Mouse (Mus musculus) urinary bladder, postnatal 25 days (tissue): Measurements from ENCODE around the gene Vapb.
"Not testable (repeated sequence)": the region's sequence is repeated elsewhere in the genome, so short reads cannot be mapped to it uniquely, and the experiment has no call there.

Experiments used
- DNase-seq: peaks from one replicate; pipeline ENCODE4 v3.0.0; 2022; ENCODE audit warnings: low spot score

The Vapb gene

DNA sequence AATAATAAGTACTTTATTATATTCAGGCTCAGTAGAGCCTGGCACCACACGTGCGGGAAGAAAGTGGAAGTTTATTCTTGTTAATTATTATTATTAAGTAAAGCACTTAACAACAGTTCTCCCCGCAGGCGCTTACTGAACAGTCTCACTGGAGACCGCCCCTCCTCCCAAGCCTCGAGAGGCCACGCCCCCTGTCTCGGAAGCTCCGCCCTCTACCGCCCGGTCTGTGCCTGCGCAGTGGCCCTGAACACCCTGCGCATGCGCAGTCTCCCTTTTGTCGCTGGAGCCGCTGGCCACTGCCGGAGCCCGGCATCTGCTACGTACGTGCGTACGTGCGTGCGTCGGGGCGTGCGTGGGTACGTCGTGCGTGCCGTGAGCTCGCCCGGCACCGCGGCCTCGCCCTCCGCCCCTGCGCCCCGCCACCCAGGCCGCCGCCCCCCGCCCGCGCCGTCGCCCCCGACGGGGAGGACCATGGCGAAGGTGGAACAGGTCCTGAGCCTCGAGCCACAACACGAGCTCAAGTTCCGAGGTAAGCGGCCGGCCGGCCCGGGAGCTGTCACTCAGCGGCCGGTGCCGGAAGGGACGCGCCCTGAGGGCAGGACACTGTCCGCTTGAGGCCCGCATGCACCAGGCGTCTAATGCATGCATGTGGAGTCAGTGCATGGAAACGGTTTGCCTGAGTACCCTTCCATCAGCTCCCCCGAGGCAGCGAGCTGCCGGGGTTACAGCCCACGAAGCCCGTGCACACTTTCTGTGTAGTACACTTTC lies at the start of gene Vapb:
Gene Vapb (plus strand): TSS at position 290 of the 768 bp plus-strand sequence.
- DNase-seq = peak; percentile 100

DNA sequence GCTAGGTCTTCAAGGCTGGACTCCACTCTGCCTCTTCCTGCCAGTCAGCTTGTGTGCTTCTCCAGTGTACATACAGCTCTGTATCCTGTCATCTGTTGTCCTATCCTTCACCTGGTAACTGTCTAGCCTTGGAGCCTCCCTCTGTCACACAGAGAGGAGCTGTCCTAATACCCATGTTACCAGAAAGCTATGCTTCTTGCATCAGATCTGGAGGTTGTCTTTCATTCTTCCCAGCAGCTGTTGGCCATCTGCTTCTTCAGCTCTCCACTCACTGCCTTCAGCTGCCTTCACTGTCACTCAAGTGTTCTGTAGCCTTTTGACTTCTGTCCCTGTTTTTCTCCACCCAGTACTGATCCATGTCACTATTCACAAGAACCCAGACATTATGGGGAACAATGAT lies 47.5 kb upstream of the Vapb start:
- DNase-seq = no peak

DNA sequence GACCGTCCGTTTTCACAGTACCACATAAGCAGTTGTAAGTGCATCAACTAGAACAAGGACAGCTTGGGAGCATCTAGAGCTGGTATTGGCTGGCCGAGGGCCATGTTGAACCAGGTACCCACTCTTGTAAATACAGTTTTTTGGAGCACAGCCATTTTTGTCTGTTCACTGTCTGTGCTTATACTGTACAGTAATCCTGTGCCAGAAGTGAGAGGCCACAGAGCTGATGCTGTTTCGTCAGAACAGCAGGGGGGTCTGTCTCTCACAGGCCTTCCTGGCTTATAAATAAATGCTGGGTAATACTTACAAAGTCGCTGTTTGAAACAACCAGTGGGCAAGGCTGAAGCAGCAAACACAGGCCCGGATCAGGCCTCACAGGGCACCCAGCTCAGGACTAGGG lies 45.6 kb upstream of the Vapb start:
- no peak for DNase-seq

DNA sequence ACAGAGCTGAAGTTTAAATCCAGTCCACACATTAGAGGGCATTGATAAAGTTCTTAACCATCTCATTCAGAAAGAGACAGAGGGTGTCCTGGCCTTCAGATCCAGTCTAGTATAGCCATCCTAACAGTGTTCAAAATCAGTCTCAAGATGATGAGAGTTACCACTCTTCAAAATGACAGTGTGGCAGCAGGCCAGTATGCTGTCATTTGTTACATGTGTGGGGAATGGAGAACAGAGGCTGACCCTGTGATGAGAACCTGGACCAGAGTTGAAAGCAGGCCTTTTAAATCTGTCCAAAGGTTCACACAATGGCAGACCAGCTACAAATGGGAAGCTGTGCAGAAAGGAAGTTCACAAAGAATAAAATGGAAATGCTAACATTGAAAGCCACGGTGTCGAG lies 44.6 kb upstream of the Vapb start:
- no peak for DNase-seq

DNA sequence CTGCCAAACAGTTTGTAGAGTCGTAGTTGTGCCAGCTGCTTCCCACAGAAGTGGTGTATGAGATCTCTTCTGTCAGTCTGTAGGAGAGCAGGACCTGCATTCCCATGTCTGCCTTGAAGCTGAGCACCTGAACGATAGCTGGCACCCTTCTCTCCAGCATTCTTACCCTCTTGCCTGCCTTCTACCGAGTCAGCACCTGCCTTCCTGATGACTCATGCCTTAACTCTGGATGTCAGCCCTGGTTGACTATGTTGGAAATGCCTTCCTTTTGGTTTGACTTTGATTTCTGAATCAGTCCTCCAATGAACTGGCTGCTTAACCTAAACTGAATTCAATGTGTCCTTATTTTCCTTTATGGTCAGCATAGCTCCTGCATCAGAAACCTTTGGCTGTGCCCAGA lies 38.5 kb upstream of the Vapb start:
- no peak for DNase-seq

DNA sequence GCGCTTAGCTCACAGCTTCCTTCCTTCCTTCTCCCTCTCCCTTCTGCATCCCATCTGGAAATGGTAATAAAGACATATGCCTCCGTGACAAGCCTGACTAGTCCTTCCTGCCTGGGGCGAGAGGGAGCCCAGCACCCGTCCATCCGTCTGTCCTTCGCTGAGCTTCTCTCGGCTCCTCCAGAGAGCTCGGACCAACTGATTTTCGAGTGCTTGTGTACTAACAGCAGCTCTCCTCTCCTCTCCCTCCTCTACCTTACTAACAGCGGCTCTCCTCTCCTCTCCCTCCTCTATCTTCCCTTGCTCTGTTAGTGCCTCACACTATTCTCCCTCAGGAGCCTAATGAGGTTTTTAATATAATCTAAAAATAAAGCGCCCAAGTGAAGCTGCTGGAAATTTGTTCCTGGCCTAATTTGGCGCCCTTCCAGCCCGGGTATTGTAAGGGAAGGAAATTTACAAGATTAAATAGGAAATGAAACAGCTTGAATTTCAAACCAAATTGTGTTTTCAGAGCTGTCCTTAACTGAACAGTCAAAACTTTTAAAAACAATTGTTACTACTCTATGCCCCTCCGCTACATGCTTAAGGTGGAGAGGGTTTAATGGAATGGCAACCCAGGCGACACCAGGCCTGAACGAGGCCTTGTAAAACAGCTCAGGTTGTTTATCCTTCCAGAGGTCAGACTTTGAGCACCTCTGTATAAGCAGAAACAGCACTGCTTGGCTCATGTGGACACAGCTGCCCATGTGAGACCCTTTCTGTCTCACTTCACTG lies 35.0 kb upstream of the Vapb start:
- no peak for DNase-seq

DNA sequence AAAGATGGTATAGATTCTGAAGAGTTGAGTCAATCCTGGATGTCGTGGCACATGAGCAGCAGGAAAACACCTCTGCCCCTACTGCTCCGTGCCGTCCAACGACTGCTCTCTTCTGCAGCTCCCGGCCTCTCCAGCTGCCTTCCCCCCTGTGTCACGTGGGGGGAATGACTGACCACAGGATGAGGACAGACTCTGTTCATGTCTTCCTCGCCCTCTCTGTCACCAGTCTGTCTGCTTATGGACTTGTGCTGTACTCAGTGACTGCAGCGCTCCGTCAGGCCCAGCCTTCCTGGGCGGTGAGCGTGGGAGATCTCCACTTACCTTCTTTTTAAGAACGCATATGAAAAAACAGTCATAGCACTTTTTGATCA lies 34.5 kb upstream of the Vapb start:
- no peak for DNase-seq

DNA sequence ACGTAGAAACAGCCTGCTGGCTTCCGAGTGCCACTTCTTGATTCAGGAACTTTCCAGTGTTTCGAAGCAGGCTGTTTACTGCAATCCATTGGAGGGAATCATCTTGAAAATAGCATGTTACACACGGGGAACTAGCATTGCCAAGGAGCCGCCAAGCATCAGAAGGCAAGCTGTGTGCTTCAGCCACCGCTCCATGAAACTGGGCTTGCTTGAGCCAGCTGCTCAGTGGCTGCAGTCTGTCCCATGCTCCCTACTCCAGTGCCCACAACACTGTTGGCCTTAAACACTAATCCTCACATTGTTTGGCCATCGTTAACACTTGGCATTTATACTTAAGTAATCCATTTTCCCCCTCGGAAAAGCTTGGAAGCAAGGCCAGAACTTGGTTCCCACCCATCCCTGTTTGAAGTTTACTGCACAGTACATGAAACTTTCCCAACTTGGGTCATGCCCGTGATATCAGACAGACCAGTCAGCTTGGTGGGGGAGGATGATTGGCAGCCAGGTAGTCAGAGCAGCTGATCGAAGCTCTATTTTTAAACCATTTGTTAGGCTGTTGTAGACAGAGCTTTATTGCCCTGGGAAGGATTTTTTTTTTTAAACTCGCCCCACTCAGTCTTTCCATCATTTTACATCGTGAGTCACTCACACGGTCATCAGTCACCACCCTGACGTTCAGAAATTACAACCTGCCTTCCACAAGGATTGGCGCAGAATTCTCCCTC lies 31.3 kb upstream of the Vapb start:
- DNase-seq = no peak

DNA sequence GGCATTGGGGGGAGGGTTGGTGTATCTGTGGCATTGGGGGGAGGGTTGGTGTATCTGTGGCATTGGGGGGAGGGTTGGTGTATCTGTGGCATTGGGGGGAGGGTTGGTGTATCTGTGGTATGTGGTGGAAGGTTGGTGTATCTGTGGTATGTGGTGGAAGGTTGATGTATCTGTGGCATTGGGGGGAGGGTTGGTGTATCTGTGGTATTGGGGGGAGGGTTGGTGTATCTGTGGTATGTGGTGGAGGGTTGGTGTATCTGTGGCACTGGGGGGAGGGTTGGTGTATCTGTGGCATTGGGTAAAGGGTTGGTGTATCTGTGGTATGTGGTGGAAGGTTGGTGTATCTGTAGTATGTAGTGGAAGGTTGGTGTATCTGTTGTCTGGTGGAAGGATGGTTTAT lies 29.7 kb upstream of the Vapb start:
- not testable (repeated sequence) for DNase-seq

DNA sequence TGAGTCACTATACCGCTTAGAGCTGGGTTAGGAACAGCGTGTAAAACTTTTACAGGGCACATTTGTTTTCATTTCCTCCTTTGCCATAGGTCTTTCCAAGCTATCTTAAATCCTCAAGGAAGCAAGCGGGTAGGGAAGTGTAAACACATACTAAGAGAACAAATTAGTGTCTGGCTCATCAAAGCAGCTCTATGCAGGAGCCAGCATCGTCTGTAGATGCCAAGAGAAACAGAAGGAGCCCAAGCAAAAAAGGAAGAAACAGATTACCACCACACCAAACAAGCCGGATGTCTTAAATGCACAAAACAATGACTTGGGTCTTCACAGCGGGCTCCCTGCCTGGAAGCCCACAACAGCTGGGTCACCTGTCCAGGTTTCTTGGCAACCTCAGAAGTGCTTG lies 27.1 kb upstream of the Vapb start:
- no peak for DNase-seq

DNA sequence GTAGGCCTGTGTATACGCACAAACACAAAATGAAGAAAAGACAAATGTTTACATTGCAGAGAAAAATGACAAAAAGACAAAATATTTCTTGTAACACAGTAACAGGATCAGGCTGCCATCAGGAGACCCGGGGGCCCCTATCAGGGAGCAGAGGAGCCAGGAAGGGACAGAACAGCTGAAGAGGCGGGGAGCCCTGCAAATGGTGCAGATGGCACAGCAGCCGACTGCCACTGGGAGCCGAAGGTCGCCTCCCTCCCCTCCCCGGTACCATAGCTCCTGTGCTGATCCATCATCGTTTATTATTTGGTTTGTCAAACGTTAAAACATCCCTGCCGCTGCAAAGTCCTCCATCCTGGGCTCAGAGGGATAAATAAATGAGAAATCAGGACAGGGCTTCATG lies 24.7 kb upstream of the Vapb start:
- DNase-seq = no peak

DNA sequence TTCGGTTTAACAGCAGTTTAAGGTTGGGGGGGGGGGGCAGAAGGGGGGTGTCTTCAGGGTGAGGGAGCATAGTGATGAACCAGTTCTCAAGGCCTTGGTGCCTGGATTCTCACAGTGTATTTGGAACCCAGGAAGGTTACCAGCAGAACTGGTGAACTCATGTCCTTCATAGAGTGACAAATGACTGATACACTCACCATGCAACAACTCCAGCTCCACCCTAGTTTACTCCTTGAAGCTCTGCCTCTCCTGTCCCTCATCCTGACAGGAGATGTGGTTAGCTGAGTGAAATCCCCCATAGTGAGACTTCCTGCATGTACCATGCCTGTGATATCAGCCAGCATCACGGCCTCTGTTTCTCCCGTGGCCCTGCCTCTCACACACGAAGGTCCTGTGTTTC lies 24.1 kb upstream of the Vapb start:
- DNase-seq = no peak

DNA sequence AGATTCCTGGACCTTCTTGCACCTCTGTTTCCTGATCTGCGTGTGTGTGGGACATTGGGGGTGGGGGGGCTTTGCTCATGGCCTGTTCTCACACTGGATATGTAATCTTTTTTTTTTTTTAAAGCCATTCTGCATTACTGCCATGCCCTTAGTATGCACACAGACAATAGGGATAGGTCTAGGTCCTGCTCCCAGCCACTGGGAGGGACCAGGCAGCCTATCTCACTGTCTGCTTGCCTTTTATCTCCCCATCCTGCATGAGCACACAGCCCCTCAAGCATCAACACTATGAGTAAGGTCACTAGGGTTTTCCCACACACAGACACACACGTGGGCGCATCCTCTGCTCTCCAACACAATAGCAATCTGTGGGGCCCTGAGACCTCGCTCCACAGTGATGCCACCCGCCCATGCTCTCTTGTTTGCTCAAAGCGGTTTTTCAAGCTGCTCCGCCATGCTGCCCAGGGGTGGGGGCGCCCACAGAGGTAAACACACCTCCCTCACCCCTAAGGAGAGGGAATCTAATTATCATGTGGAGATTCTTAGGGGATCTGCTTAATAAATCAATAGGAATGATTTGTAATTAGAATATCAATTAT lies 22.6 kb upstream of the Vapb start:
- no peak for DNase-seq

DNA sequence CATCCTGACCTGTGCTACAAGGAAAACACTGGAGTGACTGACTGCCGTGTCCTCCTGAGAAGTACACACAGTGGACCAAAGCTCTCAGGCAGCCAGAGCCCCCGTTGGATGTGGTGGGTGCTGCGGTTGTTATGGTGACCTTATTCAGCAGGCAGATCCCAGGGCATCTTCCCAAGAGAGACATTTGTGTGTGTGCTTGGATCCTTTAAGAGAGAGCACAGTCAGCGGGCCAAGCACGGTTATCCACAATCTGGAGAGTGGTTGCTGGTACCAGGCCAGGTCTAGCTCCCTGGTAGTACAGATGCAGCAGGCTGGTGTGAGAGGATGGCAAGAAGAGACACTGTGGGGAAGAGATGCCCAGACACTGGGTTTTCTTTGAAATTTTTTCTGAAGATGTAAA lies 20.3 kb upstream of the Vapb start:
- DNase-seq = no peak

DNA sequence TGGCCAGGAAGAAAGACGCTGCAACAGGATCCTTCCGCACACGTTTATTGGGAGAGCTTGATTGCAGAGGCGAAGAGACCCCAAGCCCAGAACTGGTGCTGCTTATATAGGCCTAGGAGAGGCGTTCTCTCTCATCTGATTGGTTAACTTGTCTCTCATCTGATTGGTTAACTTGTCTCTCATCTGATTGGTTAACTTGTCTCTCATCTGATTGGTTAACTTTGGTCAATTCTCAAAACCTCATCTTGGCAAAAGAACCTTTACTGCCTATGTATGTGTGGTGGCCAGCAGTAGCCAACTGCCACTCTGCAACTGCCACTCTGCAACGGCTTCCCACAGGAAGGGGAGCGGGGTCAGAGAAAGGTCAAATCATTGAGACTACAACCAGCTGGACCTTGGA lies 18.2 kb upstream of the Vapb start, which contains the start of gene 1700010B08Rik:
Gene 1700010B08Rik (plus strand): TSS at position 301 of the 400 bp plus-strand sequence.
- DNase-seq = not testable (repeated sequence)

DNA sequence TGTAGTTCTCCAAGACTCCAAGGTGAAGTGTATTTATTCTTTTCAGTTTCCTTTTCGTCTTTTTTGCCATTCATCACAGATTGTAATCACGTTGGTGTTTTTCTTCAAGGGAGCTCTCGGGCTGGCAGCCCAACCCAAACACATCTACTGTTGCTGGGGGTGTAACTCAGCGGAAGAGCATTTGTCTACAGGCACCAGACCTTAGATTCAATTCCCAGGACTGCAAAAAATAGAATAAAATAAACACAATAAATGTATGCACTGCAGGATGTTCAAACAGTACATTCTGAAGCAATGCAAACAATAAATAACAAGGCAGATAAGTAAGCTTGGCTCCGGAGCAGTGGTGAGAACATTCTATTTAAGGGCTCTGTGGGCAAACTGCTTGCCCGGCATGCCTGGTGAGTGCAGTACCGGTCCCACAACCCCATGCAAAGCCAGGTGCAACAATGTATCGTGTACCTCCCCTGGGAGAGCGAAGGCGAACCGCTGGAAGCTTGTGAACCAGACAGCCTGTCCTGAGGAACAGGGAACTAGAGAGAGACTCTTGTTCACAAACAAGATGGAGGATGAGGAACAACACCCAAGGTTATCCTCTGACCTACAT lies 15.0 kb upstream of the Vapb start:
- no peak for DNase-seq

DNA sequence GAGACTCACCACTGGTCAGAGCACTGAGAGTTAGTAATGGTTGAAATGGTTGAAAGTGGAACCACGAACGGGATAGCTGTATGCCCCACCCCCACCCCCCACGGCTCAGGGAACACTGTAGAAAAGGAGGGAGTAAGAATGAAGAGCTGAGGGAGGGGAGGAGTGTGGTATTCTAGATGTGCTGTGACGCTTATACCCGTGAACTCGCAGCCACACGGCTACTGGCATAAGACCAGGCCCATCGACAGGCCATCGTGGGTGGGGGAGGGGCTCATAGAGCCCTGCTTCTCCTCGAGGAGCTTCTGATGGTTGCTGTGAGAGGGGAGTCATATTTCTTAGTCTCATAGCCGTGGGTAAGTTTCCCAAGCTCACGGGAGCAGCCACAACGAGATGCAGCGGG lies 12.9 kb upstream of the Vapb start:
- no peak for DNase-seq

DNA sequence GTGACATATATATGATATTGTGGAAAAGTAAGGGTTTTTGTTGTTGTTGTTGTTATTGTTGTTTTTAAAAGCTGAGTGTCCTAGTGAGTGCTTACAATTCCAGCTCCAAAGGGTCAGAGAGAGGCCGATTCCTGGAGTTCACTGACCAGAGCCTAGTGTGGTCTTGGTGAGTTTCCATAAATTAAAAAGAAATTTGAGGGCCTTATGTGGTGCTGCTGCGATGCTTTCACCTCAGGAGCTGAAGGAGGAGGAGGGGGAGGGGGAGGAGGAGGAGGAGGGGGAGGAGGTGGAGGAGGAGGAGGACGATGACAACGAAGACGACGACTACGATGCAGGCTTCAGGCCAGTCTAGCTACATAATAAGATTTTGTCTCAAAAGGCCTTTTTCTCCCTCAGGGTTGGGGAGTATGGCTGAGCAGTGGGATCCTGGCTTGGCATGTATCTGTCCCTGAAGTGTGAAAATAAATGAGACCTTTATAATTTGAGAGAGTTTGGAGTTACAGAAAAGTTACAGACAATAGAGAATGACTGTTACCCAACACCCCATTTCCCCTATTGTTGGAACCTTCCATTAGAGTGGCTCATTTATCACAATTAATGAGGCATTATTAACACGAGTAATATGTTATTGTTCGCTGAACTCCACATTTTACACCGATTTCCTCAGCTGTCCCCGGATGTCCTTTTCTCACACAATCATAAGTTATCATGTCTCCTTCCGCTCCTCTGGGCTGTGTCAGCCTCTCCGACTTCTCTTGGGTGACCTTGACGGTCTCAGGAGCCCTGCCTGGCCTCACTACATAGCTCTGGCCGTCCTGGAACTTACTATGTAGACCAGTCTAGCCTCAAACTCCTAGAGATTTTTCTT lies 12.1 kb upstream of the Vapb start:
- no peak for DNase-seq

DNA sequence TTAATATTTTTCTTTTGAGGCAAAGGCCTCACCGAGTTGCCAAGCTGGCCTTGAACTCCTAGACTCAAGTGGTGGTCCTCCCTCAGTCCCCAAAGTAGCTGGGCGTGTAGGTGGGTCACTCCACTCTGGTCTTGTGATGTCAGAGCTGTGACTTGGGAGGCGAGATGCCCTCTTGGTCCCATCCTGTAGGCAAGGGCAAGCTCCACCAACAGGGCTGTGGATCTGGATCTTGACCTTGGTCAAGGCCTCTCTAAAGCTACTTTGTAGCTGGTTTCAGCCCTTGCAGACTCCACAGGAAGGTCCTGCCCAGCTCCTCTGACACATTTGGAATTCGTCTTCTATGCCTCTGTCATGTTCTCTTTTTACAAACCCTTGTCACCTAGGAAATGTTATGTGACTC lies 11.5 kb upstream of the Vapb start:
- DNase-seq = no peak

DNA sequence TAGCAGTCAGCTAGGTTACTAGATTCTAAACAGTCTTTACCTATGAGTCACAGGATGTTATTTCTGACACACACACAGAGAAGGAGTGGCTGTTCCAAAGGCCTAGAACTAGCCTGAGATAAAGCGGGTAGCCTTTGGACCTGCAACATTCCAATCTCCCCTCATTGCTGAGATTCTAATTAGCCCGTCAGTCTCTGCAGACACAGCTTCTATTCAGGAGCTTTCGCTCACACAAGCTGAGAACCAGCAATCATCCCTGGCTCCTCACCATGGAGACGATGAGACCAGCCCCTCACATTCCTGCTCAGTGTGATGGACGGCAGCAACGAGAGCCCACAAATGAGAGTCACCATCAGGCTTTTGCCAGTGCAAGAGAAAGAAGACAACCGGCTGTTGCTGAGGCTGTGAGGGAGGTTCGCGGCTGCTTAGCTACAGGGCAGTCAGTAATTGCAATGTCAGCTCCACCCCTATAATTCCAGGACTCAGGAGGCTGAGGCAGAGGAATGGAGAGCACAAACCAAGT lies 6.8 kb upstream of the Vapb start:
- no peak for DNase-seq

DNA sequence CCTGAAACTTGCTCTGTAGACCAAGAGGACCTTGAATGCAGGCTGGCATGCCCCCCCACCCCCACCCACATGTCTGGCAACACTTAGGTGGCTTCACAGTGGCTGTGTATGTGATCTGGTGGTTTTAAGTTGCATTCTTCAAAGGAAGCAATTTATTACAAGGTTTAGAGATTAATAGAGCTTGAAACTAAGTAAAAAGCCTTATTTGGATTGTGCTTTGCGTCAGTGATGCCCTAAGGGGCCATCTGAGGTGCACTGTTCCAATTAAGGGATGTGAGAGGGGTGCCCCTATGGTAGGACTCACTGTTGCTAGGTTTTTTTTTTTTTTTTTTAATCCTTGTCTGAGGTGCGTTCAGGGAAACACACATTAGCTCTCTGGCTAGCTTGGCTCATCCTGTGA lies 2.9 kb upstream of the Vapb start:
- no peak for DNase-seq
